Mouse (Mus musculus) liver, embryonic 14 days (tissue): Measurements from ENCODE around the gene Agt. TPM values are rescaled to one million over a fixed set of nuclear protein-coding genes. Genes with fewer than 3 reads are reported as not detected.

Experiments used
- polyA plus RNA-seq: library from polyadenylated mRNA; depleted of rRNA; stranded (reverse); fragments of >200 nt; gene quantifications from 2 replicates; pipeline ENCODE4 v1.2.3, GENCODE M21; 2012; rRNA removed

The Agt gene
- 57.7 and 62.4 TPM in 2 replicates for polyA plus RNA-seq

DNA sequence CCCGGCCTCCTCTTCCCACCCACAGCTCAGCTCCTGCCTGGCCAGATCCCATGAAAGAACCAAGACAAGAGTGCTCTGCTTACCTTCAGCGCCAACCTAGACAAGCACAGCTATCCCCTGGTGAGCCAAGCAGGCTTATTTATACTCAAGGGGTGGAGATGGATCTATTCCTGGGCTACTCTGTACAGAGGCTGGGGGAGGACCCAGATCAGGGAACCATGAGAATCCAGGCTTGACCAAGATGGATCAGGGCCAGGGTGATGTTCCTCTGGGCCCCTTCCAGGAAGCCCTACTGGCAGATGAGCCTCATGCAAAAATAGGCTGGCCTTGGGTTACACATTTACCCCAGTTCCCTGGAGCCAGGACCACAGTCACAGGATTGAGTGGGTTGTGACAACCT lies at the start of gene Agt:
Agt (minus strand) TSS at position 114 of the 400 bp plus-strand sequence.

DNA sequence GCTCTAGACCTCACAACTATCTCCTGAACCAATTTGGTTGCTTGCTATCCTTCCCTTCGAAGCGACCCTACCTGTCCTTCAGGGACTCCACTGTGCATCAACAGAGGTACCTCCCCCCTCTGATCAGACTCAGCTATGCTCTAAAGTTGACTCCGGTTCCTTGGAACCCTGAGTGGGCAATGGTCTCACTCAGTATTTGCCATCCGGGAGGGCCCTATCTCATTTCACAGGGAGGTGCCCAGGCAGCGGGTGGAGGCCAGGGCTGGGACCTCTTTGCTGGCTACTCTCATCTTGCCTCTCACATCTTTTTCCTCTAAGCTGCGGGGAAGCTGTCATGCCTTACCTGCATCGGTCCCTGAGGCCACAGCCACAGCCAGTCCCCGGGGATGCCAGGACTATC lies 6.3 kb upstream of the Agt start, which contains the start of gene Capn9:
Capn9 (plus strand) TSS at position 301 of the 400 bp plus-strand sequence.

DNA sequence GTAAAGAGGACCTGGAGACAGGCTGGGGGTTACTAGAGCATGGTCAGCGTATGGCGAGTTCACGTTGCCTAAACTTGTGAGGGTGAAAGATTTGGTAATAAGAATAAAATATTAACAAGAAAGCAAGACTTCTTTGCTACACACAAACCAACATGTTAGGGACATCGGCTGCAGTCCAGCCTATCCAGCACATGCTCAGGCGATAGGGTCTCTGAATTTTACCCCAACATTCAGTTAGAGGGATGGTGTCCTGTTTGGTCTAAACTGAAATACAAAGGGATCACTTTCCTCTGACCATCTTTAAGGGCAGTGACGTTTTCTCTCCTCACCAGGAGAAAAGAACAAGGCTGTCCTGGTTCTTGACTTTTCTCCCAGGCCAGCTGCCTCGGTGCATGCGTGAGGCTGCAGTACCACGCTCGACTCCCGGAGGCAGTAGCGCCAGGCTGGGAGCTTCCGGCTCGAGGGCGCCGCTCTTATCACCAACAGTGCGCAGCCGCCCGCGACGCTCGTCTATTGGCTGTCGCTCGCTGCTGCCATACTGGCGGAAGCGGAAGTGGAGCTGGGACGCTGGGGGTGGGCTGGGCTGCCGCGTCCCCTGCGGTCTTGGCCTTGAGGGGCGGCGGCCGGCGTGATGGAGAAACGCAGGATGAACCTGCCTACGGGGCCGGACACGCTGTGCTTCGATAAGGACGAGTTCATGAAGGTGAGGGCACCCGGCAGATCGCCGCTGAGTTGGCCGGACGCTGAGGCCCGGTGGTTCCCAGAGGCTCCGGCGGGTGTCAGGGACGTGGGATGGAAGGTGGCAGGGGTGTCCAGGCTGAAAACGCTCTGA lies 49.0 kb downstream of the Agt start, which contains the start of gene Cog2:
Cog2 (plus strand) TSS at position 519 of the 832 bp plus-strand sequence.

Other genes with a start within 250 kb of the Agt start
- 0.15 TPM in 2 replicates for gene Pgbd5, start 130.0 kb downstream of the Agt start, polyA plus RNA-seq
- gene Cog2, start 48.9 kb downstream of the Agt start, polyA plus RNA-seq, result 9.2 and 10.3 TPM in 2 replicates
- gene Capn9, start 6.4 kb upstream of the Agt start, polyA plus RNA-seq, result not detected in 2 replicates
- gene 2310022B05Rik, start 93.7 kb upstream of the Agt start, polyA plus RNA-seq, result 7.4 and 8.9 TPM in 2 replicates
- gene Ttc13, start 152.3 kb upstream of the Agt start, polyA plus RNA-seq, result 9.2 and 11.2 TPM in 2 replicates
- 5.1 and 6.4 TPM in 2 replicates for gene Arv1, start 152.4 kb upstream of the Agt start, polyA plus RNA-seq
- 1.5 and 1.9 TPM in 2 replicates for gene Fam89a, start 182.1 kb upstream of the Agt start, polyA plus RNA-seq
- gene Trim67, start 223.4 kb upstream of the Agt start, polyA plus RNA-seq, result 0.03 TPM in 2 replicates